Mouse (Mus musculus) ES-Bruce4 (cell line): ENCODE data around the gene Evc2.

ENCODE experiments used
- CTCF ChIP-seq: IDR thresholded peaks from one replicate; pipeline ENCODE4 v1.8.1; 2011; ENCODE audit warnings: low read depth, low read length
- POLR2A ChIP-seq: IDR thresholded peaks from one replicate; pipeline ENCODE4 v1.8.1; 2011; ENCODE audit warnings: low read length; ENCODE audit not compliant: insufficient read depth

GRCm38 (mm10) chr5:37354385-37354784, 16.1 kb downstream of the Evc2 start:
- TF ChIP-seq CTCF: no peak
- no peak for TF ChIP-seq POLR2A
